Mouse (Mus musculus): ENCODE results near the gene Chad.
A peak's percentile ranks its signal among the peaks of the same experiment; 100 is the strongest.

GRCm38 (mm10) chr11:94601321-94602281 lies 36.8 kb downstream of the Chad start, which contains the start of gene Acsf2:
- TF ChIP-seq ZMIZ1 (IDR thresholded peaks at IDR 0.05; ENCODE audit: low read depth, low read length) (0 out of 2 replicates have a peak, but pooled peaks have one; percentile 16), CHD2 (IDR thresholded peaks at IDR 0.05; ENCODE audit: low read length) (no peak; the same call in 1 of the 2 replicates)

All from MEL (cell line).